Mouse (Mus musculus): ENCODE results near the gene Kcnq1. TPM values are rescaled to one million over a fixed set of nuclear protein-coding genes. Genes with fewer than 3 reads are reported as not detected.

Kcnq1 gene
- total RNA-seq (2021) = 1 to 10 TPM; 1.9 to 4.1 TPM
- 14.2 and 17.2 TPM in 2 replicates for polyA plus RNA-seq (2012; rRNA removed)
- long read RNA-seq, partial matches to known transcripts = 0 of 3 reads
- long read RNA-seq, other reads (novel, unspliced or antisense) = 3 of 3 reads

DNA sequence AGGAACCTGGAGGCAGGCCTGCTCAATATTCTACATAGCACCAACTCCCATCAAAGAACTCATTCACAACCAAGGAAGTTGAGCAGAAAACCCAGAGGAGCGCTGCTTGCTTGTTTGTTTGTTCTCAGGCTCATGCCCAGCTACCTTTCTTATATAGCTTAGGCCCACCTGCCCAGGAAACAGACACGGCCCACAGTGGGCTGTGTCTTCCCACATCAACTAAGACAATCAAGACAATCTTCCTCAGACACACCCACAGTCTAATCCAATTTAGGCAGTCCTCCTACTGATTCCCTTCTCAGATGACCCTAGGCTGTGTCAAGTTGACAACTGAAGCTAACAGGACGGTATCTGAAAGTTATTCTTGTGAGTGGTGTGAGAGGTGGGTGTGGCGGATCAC is at the start of gene Kcnq1:
Gene Kcnq1 (plus strand): TSS at position 301 of the 400 bp plus-strand sequence.
- no peak for DNase-seq

DNA sequence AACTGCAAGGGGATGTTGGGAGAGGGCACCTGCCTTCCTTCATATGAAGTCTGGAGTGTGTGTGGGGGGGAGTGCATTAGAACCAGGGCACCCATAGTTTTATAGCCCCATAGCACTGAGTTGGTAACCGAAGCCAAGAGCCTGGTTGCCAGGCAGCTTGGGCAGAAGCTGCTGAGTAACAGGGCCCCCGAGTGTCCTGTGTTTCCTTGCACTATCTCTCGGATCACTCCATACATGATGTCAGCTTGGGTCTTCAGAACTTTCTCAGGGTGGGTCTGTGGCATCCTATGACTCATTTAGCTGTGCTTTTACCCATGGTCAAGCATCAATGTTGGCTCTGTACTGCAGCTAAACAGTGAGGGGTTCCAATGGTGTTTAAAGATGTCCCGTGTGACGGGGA is 49.1 kb upstream of the Kcnq1 start:
- no peak for DNase-seq

DNA sequence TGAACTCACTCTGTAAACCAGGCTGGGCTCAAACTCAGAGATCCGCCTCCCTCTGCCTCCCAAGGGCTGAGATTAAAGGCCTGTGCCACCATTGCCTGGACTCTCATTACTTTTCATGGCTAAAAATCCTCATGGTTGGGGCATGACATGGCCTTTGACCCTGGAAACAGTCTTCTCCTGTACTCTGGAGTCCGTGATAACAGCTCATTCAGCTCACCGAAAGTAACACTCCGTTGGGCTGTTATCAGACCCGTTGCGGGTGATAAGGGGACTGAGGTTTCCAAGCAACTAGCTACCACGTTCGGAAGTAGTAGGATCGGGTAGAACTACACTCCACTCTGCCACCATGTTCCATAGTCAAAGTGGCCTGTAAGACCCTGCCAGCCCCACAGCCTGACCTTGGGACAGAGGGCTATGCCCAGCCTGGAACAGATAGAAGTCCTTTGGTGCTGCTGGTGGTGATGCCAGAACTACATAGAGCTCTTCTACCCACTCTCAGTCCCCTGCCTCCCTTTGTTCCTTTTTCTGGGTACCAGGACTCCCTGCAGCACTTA is 48.4 kb upstream of the Kcnq1 start:
- DNase-seq = no peak

DNA sequence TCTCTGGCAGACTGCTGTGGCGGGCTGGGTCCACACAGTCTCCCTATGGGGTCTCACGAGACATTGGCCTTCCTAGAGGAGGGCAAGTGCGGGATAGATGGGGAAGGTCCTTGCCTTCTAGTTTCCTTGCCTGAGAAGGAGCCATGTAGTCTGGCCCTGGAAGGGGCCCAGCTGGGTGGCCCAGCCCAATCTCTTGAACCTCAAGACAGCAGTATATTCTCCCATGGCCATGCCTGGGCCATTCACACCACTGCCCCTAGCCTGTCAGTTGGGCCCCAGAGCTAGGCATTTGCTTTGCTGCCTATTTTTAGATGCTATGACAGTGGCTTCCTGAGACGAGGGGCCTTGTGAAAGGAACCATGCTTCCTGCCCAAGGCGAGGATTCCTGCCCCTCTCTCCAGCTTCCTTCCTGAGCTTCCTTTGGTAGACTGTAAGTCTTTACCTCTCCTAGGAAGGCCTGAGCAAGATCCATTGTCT is 47.9 kb upstream of the Kcnq1 start:
- no peak for DNase-seq

DNA sequence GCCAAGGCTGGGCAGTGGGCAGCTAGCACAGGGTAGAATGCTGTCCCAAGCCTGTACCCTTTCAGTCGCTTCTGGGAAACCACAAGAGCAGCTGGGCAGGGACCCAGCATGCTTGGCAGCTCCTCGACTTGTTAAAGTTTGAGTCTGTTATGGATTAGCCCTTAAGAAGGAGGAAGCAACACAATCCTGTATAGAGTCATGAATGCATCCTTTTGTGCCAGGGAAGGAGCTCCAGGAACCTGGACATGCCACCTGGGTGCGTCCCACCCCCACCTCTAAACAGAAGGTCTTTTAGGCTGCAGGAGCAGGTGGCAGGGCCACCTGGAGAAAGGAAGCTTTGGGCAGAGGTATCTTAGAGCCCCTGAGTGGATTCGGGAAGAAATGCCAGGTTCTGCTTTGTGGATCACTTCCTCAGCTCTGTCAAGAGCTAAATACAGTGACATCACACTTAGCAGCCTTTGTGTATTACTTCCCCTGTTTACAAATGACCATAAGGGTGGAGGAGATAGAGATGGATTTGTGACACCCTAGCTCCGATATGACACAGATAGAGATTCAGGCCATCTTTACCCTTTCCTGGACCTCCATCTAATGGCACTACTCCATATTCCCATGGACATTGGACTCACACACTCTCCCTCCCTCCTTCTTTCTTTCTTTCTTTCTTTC is 46.8 kb upstream of the Kcnq1 start:
- no peak for DNase-seq

DNA sequence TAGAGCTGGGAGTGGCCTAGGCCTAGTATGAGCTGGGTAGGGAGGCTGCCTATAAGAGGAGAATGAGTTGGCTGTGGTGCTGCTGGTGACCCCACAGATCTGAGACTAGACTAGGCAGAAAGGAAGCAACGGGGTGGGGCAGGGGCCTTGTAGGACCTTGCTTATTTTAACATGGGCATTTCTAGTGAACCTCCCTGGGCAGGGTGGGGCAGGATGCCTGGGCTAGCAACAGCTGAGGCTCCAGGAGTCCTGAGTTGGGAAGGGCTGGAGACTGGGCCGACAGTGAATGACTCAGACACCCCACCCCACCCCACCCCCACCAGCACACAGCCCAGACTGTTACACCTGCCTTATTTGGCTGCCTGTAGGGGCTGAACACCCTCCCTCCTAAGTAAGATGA is 43.5 kb upstream of the Kcnq1 start:
- DNase-seq = no peak

DNA sequence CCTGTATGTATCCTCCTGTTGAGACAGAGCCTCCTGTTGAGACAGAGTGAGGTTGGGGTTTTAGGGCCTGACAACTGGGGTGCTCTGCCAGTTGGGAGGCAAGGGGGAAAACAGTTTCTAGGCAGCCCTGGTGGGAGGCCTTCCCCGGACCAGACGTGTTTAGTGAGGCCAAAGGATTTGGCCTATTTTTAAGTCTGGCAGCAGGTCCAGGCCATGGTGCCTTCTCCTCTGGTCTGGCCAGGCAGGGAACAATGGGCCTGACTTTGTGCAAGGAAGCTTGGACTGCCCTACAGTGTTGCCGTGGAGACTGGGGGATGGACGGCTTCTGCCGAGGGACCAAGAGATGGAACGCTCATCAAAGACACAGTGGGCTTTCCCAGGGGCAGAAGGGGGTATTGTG is 41.9 kb upstream of the Kcnq1 start:
- DNase-seq = no peak

DNA sequence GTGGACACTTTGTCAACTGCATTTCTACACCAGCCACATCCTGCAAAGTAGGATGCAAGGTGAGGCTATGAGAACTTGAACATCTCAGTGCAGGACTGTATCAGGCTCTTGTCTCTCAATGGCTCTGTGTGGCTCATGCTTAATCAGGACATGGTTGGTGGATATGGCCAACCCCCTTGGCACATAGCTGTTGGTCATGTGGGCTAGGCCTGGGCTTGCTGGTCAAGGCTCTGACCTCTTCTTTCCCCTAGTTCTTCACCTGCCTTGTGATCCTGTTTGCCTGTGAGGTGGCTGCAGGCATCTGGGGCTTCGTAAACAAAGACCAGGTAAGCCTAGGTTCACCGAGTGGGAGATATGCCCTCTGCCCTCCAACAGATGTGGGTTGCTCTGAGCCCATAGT is 40.5 kb upstream of the Kcnq1 start:
- DNase-seq = no peak

DNA sequence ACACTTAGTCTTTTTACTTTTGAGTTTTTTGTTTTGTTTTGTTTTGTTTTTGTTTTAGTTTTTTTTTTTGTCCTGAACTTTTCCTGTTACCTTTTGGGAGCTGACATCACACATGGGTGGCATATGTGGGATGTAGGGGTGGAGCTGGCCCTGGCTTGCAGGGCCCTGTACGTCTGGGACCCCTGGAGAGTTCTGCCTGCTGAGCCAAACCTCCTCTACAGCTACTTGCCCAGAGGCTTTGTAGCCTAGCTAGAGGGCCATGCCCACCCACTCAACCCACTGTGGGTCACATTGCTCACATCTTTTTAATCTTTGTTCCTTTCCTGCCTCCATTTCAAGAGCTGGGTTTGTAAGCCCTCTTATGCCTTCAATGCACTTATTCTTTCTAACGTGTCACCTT is 38.7 kb upstream of the Kcnq1 start:
- DNase-seq = no peak

DNA sequence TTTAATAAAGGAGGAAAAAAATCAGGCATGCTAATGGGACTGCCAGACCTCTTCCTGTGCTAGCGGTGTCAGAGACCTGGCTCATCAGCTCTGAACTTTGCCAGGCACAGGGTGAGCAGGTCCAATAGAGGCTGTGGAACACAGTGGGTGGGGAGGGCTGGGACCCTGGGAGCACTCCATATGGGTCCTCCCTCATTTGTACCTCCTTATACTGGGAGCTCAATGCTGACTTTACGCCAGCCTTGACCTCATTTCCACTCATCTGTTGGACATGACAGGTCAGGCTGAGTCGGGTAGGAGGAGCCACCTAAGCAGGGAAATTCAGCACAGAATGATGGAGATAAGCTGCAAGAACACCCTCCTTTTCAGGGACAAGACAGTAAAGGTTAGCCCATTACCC is 38.3 kb upstream of the Kcnq1 start:
- DNase-seq = peak; percentile 51

DNA sequence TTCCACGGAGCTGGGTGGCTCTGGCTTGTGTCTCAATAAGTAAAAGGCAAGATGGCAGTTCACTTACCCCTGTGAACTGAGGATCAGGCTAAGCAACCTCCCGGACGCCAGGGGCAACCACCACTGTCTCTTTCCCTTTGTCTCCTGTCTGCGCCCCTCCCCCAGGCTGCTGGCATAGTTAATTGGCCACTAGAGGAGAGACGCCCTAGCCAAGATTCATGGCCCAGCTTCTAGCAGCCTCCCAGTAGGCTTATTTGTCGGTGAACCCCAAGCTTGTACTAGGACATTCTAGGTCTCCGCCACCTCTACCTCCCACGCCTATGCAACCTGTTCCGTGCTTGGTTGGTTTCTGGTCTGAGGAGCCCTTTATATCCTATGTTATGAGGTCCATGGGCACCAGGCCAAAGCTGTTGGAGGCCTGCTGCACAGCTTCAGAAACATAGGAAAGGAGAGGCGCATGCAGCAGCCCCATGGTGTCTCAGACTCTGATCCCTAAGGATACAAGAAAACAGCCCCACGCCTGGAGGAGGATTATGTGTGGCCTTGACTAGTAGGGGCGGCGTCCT is 37.8 kb upstream of the Kcnq1 start:
- peak; percentile 56 for DNase-seq

DNA sequence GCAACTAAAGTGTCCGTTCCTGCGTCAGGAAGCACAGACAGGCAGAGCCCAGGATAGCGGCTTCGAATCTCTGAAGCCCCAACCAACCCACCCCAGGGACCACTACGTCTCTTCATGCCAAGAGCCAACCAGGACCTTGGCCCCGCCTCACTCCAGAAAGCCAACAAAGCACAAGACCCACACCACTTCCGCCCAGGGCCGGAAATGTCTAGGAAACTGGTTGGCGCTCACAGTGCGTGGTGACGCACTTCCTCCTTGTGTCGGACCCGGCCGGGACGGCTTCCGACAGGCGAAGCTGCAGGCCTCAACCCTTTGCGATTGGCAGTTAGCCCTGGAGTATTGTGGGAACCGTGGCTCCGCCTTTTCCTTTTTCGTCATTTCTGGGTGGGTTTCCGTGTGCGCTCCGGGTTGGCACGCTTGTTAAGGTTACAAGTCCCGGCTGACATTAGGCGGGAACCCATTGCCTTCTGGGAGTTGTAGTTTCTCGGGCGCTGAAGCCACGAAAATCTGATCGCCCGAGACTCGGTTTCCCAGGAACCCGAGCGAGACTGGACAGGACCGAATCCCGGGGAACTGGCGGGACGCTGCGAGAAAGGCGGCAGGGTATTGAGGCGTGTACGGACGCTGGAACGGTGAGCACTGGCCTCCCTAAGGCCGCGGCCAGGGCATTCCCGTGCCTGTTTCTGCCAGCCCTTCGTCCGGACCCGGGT is 37.1 kb upstream of the Kcnq1 start, which contains the start of gene Tssc4:
Gene Tssc4 (plus strand): TSS at position 368 of the 710 bp plus-strand sequence.
- DNase-seq = peak; percentile 98

DNA sequence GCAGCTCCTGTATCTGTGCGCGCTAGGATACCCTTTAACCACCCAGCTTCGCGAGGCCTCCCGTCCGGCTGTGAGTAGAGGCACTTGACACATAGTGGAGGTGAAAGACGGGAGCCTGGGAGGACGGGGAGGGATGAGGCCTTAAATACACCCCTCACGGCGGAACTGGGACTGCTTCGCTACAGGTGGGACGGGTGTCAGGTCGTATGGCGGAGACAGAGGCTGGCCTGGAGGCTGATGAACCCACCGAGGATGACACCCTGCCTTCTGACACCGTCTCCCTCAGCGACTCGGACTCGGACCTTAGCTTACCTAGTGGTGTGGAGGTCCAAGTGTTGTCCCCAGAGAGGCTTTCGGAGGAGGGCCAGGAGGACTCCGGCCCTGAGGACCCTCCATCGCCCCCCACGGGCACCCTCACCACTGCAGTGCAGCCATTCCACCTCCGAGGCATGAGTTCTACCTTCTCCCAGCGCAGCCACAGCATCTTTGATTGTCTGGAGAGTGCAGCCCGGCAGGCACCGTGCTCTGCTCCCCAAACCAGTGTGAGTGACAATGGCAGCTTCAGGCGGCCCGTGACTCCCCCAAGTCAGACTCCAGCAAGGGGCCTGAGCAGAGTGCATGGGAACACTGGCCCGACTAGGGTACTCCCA is 36.3 kb upstream of the Kcnq1 start:
- no peak for DNase-seq

DNA sequence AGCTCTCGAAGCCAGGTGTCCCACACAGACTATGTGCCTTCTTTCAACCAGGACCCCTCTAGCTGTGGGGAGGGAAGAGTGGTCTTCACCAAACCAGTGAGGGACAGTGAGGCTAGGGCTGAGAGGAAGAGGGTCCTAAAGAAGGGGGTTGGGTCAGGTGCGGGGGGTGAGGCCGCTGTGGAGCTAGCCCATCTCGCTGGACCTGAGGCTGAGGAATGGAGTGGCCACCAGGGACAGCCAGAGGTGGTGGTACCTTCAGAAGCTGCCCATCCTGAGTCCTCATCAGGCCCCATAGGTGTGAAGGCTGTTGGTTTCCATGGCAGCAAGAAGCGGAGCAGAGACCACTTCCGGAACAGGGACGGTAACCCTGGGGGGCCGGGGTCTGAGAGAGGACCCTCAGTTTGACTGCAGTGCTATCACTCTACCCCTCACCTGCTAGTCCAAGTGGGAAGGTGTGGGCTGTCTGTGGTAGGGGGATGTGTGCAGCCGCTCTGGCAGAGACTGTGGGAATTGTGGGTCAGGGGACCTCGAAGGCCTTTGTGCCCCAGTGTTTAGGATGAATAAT is 35.6 kb upstream of the Kcnq1 start:
- no peak for DNase-seq

DNA sequence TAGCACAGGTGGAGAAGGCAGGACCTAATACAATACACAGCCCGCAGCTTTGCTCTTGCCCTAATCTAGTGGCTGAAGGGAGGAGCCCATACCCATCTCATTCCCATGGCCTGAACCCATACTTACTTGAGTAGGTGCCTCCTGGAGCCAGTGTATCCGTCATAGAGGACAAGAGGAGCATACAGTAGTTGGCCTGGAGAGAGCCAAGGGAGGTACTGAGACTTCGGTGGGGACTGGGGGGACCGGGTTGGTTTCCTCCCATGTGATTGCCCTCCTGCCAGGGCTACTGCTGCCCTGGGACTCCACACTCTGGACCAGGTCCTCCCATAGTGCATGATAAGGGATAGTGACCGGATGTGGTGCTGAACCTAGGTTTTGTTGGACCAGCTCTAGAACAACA is 33.6 kb upstream of the Kcnq1 start:
- DNase-seq = no peak

DNA sequence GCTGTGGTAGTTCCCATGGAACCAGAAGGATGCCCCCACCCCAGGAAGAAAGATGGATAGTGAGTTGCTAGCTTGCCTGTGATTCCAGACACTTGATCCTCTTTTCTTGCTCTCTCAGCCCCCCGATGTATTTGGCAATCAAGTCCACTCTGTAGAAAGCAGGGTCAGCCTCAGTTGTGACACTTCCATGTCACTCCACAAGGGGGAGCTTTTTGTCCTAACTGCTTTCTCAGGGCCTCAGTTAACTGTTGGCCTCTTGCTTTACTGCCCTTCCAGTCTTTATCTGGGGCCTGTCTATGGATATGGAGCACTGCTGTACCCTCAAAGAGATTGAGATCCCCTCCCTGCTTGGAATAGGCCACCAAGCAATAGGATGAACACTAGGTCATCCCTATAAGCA is 33.1 kb upstream of the Kcnq1 start:
- no peak for DNase-seq

DNA sequence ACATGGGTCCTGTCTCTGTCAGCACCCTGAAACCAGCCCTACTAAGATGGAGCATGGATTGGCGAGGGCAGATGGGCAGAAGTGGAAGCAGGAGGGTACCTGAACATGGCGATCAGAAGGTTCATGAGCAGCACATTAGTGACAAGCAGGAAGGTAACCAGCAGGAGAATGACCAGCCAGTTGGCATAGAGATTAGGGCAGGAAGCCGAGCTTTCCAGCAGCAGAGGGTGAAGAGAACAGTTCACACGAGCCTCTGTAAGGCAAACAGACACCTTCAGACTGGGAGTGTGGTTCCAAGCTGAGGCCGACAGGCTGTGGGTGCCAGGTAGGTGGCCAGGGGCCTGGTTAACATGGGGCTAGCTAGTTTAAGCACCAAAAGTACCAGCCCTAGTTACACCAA is 30.8 kb upstream of the Kcnq1 start:
- no peak for DNase-seq

DNA sequence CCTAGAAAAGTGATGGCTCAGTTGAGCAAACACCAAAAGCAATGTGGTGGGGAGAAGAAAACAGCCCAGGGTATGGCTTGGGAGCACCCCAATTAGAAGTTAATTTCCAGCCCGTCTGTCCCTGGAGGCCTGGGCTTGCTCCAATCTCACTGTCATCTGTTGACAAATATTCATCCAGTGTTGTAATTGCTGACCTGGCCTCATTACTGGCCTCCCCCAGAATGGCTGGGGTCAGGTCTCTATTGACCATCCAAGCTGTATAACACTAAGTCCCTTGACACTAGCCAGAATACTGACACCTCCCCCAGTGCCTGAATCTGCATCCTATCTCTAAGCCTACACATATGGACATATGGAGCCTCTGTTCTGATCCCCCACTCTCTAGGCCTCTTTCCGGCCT is 28.8 kb upstream of the Kcnq1 start:
- DNase-seq = no peak

DNA sequence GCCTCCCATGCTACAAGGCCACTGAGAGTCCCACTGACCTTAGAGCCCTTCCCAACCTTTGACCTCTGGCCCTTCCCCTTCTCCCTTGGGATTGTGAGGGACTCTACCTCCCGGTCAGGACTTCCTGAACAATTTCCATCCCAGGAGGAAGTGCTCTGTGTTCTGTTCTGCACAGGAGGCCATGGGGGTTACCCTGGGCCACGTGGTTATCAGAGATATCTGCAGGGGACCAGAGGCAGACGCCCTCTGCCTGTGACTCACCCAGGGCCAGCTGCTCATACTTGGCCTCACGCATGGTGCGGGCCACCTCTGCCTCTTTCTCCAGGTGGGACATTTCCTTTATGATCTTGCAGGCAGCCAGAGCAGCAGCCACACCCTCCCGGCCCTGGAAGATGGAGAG is 24.1 kb upstream of the Kcnq1 start:
- DNase-seq = no peak

DNA sequence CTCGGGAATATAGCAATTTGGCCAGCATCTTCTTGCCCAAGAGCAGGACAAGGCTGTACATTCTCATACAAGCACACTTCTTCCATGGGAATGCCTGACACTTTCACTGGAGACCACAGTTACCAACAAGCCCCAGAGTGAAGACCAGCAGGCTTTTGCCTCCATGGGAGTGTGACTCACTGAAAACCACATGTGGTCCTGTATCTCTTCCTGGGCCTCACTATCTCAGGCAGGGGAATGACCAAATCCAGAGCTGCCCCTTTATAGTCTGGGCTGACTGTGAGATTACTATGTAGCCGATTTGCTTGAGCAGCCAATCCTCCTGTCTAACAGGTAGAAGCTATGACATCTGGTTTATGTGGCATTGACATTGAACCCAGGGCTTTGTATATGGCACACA is 22.5 kb upstream of the Kcnq1 start:
- DNase-seq = no peak

DNA sequence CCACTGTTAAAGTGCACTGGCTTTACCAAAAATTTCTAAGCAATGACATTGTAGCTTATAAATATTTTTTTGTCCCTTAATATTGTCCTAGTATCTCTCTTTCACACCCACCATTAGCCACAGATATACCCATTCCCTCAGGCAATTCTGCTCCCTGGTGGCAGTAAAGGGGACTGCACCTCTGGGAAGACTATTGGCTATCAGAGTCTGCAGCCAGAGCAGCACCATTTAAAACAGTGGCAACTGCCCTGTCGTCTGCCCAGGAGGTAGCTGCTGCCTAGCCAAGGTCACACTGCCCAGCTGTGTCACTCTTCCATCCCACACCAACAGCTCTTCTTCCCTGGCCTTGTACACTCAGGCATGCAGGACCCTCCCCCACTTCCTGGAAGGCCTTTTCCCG is 19.8 kb upstream of the Kcnq1 start:
- DNase-seq = peak; percentile 71

DNA sequence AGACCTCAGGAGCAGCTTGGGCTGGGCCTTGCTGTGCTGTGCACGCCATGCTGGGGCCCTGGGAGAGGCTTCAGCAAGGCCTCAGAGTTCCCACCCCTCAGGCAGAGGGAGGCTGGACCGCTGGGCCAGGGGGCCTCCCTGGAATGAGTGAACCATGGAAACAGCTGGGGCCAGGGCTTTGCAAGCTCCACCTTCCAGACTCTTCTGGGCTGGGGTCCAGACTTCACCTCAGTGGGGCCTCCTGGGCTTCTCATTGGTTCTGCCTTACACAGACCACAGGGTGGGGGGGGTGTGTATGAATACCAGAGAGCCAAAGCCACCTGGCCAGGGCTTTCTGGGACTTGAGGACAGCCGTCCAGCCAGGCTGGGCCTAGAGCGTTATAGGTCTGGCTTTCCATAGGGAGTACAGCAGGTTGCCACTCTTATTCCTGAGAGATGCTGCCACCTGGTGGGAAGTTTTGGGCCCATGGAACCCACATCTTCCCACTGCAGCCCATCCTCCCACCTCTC is 19.0 kb upstream of the Kcnq1 start:
- DNase-seq = no peak
